Mouse (Mus musculus) hindbrain, postnatal 0 days (tissue): ENCODE results near the gene Gpatch2. TPM values are rescaled to one million over a fixed set of nuclear protein-coding genes. Genes with fewer than 3 reads are reported as not detected.

ENCODE experiments used
- ATAC-seq: fragments of 200-750 bp; cut with Nextera tagmentation; 2 replicates; pipeline ENCODE4 v1.8.0; 2017; ENCODE audit warnings: mild to moderate bottlenecking, moderate TSS enrichment, moderate library complexity
- DNase-seq: peaks from one replicate; pipeline ENCODE4 v3.0.0-alpha.2; 2015; ENCODE audit warnings: low spot score
- H3K27ac ChIP-seq: fragments of 300-500 bp; sonication (generic); 2 replicates; pipeline ENCODE4 v1.5.1; 2014; ENCODE audit warnings: mild to moderate bottlenecking
- H3K27me3 ChIP-seq: fragments of 300-500 bp; sonication (generic); 2 replicates; pipeline ENCODE4 v1.6.1; 2014; ENCODE audit warnings: low read length, mixed read lengths; ENCODE audit not compliant: insufficient read depth
- H3K36me3 ChIP-seq: fragments of 300-500 bp; sonication (generic); 2 replicates; pipeline ENCODE4 v1.6.1; 2014; ENCODE audit warnings: low read length, mixed read lengths; ENCODE audit not compliant: insufficient read depth
- H3K4me1 ChIP-seq: fragments of 300-500 bp; sonication (generic); 2 replicates; pipeline ENCODE4 v1.6.1; 2014; ENCODE audit warnings: antibody characterized with exemption, low read length, mixed read lengths; ENCODE audit not compliant: insufficient read depth
- H3K4me2 ChIP-seq: fragments of 300-500 bp; sonication (generic); 2 replicates; pipeline ENCODE4 v1.6.1; 2014; ENCODE audit warnings: low read depth, mild to moderate bottlenecking, low read length, moderate library complexity, mixed read lengths
- H3K4me3 ChIP-seq: fragments of 300-500 bp; sonication (generic); 2 replicates; pipeline ENCODE4 v1.5.1; 2014; ENCODE audit warnings: low read length
- H3K9ac ChIP-seq: fragments of 300-500 bp; sonication (generic); replicated peaks from 2 replicates; pipeline ENCODE4 v1.6.1; 2014; ENCODE audit warnings: mild to moderate bottlenecking, low read length, moderate library complexity, mixed read lengths
- H3K9me3 ChIP-seq: fragments of 300-500 bp; sonication (generic); 2 replicates; pipeline ENCODE4 v1.6.1; 2016; ENCODE audit warnings: low read length, mixed read lengths
- CTCF ChIP-seq: IDR thresholded peaks from 2 replicates; pipeline ENCODE4 v1.5.1; 2016; ENCODE audit warnings: antibody characterized with exemption, control low read depth, low read depth
- WGBS: fragments of 180-500 bp; shearing (Covaris S2); extraction: QIAGEN DNeasy Blood & Tissue Kit; methylation state at CpG from one replicate; pipeline ENCODE4 v1.1.7; 2014; 5-methylcytosine and 5-hydroxymethylcytosine counted together
- polyA plus RNA-seq: library from polyadenylated mRNA; unstranded; fragments of >200 nt; fragmentation: Nextera tagmentation; extraction: Ambion mirVana; gene quantifications from 2 replicates; pipeline ENCODE4 v1.2.1, GENCODE M21; 2015
- total RNA-seq: library from RNA; depleted of rRNA; stranded (reverse); fragments of >200 nt; gene quantifications from 2 replicates; pipeline ENCODE4 v1.2.3, GENCODE M21; 2014; rRNA removed

Gene Gpatch2
- total RNA-seq (12.7 and 20.1 TPM in 2 replicates), polyA plus RNA-seq (12.4 and 13.6 TPM in 2 replicates)

DNA sequence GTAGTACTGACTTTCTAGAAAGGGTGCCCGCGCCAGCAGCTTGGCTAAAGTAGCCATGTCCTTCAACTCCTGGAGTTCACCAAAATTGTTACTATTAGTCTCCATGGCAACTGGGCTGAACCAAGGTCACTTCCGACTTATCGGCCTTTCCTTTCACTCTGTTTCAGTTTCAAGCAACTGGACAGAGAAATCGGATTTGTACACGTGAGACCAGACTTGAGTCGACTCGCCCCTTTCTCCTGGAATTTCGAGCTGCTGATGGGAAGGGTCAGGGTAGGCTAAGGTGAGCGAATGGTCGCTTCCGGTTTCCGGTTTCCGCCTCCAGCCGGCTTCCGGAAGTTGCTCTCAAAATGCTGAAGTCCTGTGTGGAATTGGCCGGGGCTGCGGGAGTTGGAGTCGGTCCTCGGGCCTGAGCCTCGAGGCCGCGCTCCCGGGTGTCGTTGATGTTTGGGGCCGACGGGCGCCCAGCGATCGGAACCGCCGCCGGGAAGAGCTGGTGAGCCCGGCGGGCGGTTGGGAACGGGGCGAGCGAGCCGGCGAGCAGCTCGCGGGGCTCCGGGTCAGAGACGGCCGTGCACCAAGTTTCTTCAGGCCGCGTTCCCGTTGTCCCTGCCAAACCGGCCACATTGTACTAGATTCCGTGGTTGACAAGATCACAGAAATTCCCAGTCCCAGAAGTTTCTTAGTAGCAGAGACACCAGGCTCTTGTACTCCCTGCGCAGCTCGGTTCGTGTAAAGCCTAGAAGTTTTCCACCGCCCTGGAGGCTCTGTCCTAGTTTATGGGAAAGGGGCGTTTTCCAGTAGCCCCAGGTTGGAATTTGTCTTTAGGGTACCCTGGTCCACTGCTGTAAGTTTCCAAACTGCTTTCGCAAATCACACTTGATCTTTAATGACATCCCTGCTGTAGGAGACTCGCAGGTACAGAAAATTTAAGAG lies at the start of gene Gpatch2, which contains the start of gene Spata17:
Gene Gpatch2 (plus strand): TSS at position 328 of the 936 bp plus-strand sequence.
Gene Spata17 (minus strand): TSS at position 285 of the 936 bp plus-strand sequence.
- no peak for TF ChIP-seq CTCF

DNA sequence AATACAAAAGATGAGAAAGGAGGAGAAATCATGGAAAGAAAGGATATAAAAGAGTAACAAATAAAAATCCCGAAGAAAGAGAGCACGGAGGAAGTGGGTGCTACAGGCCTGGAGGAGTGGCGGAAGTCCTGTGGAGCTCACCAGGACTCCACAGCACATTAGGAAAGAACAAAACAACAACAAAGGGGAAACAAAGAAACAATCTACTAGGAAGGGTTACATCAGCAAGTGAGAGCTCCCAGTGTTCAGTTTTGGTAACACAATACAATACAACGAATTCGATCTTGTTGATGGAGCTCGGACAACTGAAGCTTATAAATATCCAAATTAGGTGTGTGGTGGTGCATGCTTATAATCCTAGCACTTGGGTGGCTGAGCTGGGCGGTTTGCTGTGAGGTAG lies 45.7 kb upstream of the Gpatch2 start:
- Histone ChIP-seq H3K27ac (no peak overlapping the region), H3K4me1 (no peaks in the 10 kb centered on the region), H3K4me2 (no peak overlapping the region), H3K4me3 (no peak overlapping the region), H3K9me3 (no peaks in the 10 kb centered on the region), H3K9ac (no peak overlapping the region), H3K27me3 (no peaks in the 10 kb centered on the region), H3K36me3 (no peaks in the 10 kb centered on the region)
- DNase-seq (no peak), ATAC-seq (no peak)
- WGBS, result 54% methylated on average over 7 of the region's 7 CpGs
- no peak for TF ChIP-seq CTCF

More for the DNA sequence above, at the start of gene Gpatch2, which contains the start of gene Spata17:
- H3K9ac ChIP-seq, result peak within 1 kb of the TSS; percentile 69
- peak; percentile 89 for DNase-seq
- no peaks in the 10 kb centered on the region for H3K27me3 ChIP-seq
- H3K4me3 ChIP-seq, result peak within 1 kb of the TSS; percentile 84
- peak; percentile 94 for ATAC-seq
- peak within 1 kb of the TSS; percentile 85 for H3K27ac ChIP-seq
- no peaks in the 10 kb centered on the region for H3K36me3 ChIP-seq
- WGBS, result under 1% methylated on average over 58 of the region's 58 CpGs
- peak within 1 kb of the TSS; percentile 90 for H3K4me2 ChIP-seq
- H3K9me3 ChIP-seq, result no peaks in the 10 kb centered on the region
- H3K4me1 ChIP-seq, result no peaks in the 10 kb centered on the region

DNA sequence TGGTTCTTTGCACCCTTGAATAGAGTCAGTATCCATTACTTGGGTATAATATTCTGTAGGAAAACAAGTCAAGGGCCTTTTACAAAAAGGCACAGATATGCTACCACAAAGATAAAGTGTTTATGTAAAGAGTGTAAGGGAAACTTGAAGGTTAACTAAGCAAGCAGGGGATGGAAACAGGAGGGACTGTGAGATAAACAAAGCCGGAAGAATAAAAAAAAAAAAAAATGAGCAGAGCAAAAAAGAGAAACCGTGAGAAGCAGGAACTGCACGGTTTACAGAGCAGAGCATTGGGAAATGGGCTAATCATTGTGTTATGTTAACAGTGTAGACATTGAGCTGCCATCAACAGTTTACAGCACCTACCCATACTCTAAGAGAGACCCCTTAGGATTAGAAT lies 44.9 kb upstream of the Gpatch2 start:
- TF ChIP-seq CTCF, result no peak
- no peak for ATAC-seq
- Histone ChIP-seq H3K4me3 (no peak overlapping the region), H3K36me3 (no peaks in the 10 kb centered on the region), H3K4me2 (no peak overlapping the region), H3K27ac (no peak overlapping the region), H3K9ac (no peak overlapping the region), H3K27me3 (no peaks in the 10 kb centered on the region), H3K4me1 (no peaks in the 10 kb centered on the region), H3K9me3 (no peaks in the 10 kb centered on the region)
- 85% methylated on average over 3 of the region's 3 CpGs for WGBS
- no peak for DNase-seq

DNA sequence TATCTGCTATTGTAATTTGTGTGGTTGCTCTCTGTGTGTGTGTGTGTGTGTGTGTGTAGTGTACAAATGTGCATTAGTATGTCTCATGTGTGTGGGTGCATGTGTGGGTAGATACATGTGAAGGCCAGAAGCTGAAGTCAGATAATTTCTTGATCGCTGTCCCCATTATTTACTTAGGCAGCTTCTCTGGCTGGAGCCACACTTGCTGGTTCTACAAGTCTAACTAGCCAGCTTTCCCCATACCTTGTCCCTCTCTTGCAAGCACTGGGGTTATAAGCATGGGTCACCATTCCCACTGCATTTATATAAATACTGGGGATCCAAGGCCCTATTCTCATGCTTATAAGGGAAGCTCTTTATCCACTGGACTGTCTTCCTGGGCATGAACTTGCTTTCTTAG lies 39.3 kb upstream of the Gpatch2 start:
- no peak for ATAC-seq
- 97% methylated on average over 1 of the region's 1 CpGs for WGBS
- H3K4me3 ChIP-seq, result no peak overlapping the region

DNA sequence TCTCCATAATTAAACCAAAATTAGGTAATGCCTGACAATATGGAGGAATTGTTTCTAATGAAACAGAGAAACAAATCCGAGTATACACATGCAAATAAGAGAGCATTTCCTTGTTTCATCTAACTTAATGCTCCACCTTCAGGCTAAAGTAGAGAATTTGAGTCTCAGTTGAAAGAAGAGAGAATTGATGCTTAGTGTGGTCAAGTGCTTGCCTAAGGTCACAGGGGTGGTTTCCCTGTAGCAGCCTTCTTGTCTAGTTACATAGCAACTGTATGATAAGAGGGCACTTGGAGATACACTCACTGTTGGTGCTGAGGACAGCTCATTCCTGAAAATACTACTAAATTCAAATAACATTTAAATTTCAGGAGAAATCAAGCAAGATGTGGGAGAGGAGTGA lies 36.8 kb upstream of the Gpatch2 start:
- Histone ChIP-seq H3K4me3 (no peak overlapping the region), H3K27ac (no peak overlapping the region), H3K27me3 (no peaks in the 10 kb centered on the region), H3K4me2 (no peak overlapping the region), H3K36me3 (no peaks in the 10 kb centered on the region), H3K9ac (no peak overlapping the region), H3K4me1 (no peaks in the 10 kb centered on the region), H3K9me3 (no peaks in the 10 kb centered on the region)
- DNase-seq (no peak), ATAC-seq (no peak)
- 61% methylated on average over 1 of the region's 1 CpGs for WGBS
- TF ChIP-seq CTCF, result no peak

More for the DNA sequence above, 39.3 kb upstream of the Gpatch2 start:
- no peak overlapping the region for H3K4me2 ChIP-seq
- no peaks in the 10 kb centered on the region for H3K36me3 ChIP-seq
- no peaks in the 10 kb centered on the region for H3K9me3 ChIP-seq
- no peak for DNase-seq
- no peaks in the 10 kb centered on the region for H3K27me3 ChIP-seq
- no peaks in the 10 kb centered on the region for H3K4me1 ChIP-seq
- no peak for TF ChIP-seq CTCF
- no peak overlapping the region for H3K27ac ChIP-seq
- no peak overlapping the region for H3K9ac ChIP-seq

DNA sequence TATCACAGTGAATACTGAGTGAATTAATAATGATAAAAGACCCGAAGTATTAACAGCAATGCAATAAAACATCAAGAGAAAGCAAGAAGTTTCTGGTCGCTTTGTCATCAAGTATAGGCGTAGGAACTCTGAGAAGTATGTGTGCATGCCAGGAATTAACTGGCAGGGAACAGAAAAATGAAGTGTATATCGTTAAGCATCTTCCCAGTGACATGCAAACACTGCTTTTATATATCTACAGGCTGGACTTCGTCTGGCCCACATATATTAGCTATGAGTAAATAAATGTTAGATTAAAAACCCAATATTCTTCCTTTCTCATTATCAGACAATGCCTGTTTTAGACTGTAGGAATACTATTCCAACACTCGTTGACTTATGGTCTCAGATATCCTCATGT lies 9.8 kb upstream of the Gpatch2 start:
- Histone ChIP-seq H3K4me2 (no peak overlapping the region), H3K4me3 (no peak overlapping the region), H3K9ac (no peak overlapping the region), H3K9me3 (no peaks in the 10 kb centered on the region), H3K4me1 (no peaks in the 10 kb centered on the region), H3K27ac (no peak overlapping the region), H3K36me3 (no peaks in the 10 kb centered on the region), H3K27me3 (no peaks in the 10 kb centered on the region)
- no peak for TF ChIP-seq CTCF
- ATAC-seq, result no peak
- DNase-seq, result no peak
- 83% methylated on average over 6 of the region's 6 CpGs for WGBS

DNA sequence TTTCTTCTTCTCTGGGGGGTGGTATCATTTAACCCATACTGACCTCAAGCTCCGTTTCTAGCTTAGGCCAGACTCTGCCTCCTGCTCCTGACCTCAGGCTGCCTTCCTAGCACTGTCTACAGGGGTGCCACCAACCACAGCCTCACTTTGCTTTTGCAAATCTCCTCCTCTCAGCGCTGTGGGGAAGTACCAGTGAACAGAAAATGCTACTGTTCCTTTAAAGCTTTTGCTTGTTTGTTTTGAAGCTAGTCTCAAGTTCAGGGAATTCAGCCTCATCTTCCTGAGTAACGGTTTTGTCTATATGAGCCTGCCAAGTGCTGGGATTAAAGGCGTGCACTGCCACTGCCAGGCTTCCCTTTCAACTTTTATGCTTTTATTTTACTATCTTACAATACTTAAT lies 5.8 kb upstream of the Gpatch2 start:
- TF ChIP-seq CTCF, result no peak
- Histone ChIP-seq H3K27me3 (no peaks in the 10 kb centered on the region), H3K9ac (no peak overlapping the region), H3K4me1 (no peaks in the 10 kb centered on the region), H3K9me3 (no peaks in the 10 kb centered on the region), H3K36me3 (no peaks in the 10 kb centered on the region), H3K4me2 (no peak overlapping the region), H3K4me3 (no peak overlapping the region), H3K27ac (no peak overlapping the region)
- 50% methylated on average over 4 of the region's 4 CpGs for WGBS
- ATAC-seq (no peak), DNase-seq (no peak)
